Mouse (Mus musculus) urinary bladder, postnatal 25 days (tissue): ENCODE data around the gene Dmxl2.

Experiments used
- DNase-seq: peaks from one replicate; pipeline ENCODE4 v3.0.0; 2022; ENCODE audit warnings: low spot score

Dmxl2 gene

DNA sequence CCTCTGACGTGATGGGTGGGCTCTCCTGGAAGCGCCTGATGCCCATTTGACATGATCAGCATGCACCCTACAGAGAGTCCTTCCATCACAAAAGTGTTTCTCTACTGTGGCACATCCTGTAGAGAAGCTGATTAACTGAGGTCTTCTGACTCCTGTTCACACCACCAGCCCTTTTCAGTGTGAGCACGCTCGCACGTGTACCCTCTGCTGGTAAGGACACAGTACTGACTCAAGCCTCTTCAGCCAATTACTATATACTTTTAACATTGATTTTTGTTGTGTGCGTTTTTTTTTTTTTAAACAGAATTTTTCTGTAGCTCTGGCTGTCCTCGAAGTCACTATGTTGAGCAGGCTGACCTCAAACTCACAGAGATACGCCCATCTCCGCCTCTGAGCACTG lies 185.1 kb downstream of the Dmxl2 start:
- DNase-seq, result no peak
